Mouse (Mus musculus) CD4-positive helper T cell, adult 2 months (primary cell): Measurements from ENCODE around the gene Scd4.
"Not testable (repeated sequence)": the region's sequence is repeated elsewhere in the genome, so short reads cannot be mapped to it uniquely, and the experiment has no call there.

Source experiments
- DNase-seq: peaks from one replicate; pipeline ENCODE4 v3.0.0-alpha.2; 2012; ENCODE audit warnings: low read depth, missing footprints, low spot score

The Scd4 gene

GRCm38 (mm10) chr19:44316752-44317315 lies 16.1 kb upstream of the Scd4 start:
- DNase-seq, result no peak

- peak; percentile 34 for DNase-seq
These were observed 15.5 kb upstream of the Scd4 start for GRCm38 (mm10) chr19:44317391-44317790.

GRCm38 (mm10) chr19:44318545-44318944 lies 14.3 kb upstream of the Scd4 start:
- no peak for DNase-seq

- no peak for DNase-seq
These were observed 12.6 kb upstream of the Scd4 start for GRCm38 (mm10) chr19:44320316-44320715.

- DNase-seq, result no peak
These were observed 11.7 kb upstream of the Scd4 start for GRCm38 (mm10) chr19:44321201-44321600.

- no peak for DNase-seq
These were observed 11.3 kb upstream of the Scd4 start for GRCm38 (mm10) chr19:44321631-44322030.

- DNase-seq, result no peak
These were observed 3.3 kb upstream of the Scd4 start for GRCm38 (mm10) chr19:44329566-44329965.

GRCm38 (mm10) chr19:44331128-44331527 lies 1.8 kb upstream of the Scd4 start:
- DNase-seq, result not testable (repeated sequence)

GRCm38 (mm10) chr19:44331911-44332310 lies 981 bp upstream of the Scd4 start:
- no peak for DNase-seq

GRCm38 (mm10) chr19:44332326-44332725 lies 566 bp upstream of the Scd4 start:
- no peak for DNase-seq

GRCm38 (mm10) chr19:44333991-44334390 lies 1.1 kb downstream of the Scd4 start:
- no peak for DNase-seq

GRCm38 (mm10) chr19:44335876-44336662 lies 3.2 kb downstream of the Scd4 start:
- DNase-seq, result no peak

- DNase-seq, result no peak
These were observed 16.8 kb downstream of the Scd4 start for GRCm38 (mm10) chr19:44349689-44350088.

- no peak for DNase-seq
These were observed 18.9 kb downstream of the Scd4 start for GRCm38 (mm10) chr19:44351756-44352155.

GRCm38 (mm10) chr19:44358700-44359099 lies 25.8 kb downstream of the Scd4 start:
- DNase-seq, result no peak

- peak; percentile 69 for DNase-seq
These were observed 30.6 kb downstream of the Scd4 start for GRCm38 (mm10) chr19:44363529-44363928.

GRCm38 (mm10) chr19:44364029-44364428 lies 31.1 kb downstream of the Scd4 start:
- no peak for DNase-seq

GRCm38 (mm10) chr19:44365733-44366132 lies 32.8 kb downstream of the Scd4 start:
- no peak for DNase-seq

GRCm38 (mm10) chr19:44367076-44367475 lies 34.2 kb downstream of the Scd4 start:
- not testable (repeated sequence) for DNase-seq

GRCm38 (mm10) chr19:44369371-44369770 lies 36.5 kb downstream of the Scd4 start:
- DNase-seq, result no peak

- no peak for DNase-seq
These were observed 37.3 kb downstream of the Scd4 start for GRCm38 (mm10) chr19:44370231-44370630.

- peak; percentile 78 for DNase-seq
These were observed 40.1 kb downstream of the Scd4 start for GRCm38 (mm10) chr19:44372969-44373368.

- no peak for DNase-seq
These were observed 43.6 kb downstream of the Scd4 start for GRCm38 (mm10) chr19:44376511-44376951.
